Mouse (Mus musculus): Measurements from ENCODE around the gene Cmtm3. TPM values are rescaled to one million over a fixed set of nuclear protein-coding genes. Genes with fewer than 3 reads are reported as not detected.

The Cmtm3 gene
- polyA plus RNA-seq, 1 experiment, result 0.26 TPM

- Histone ChIP-seq H3K4me1 (ENCODE audit: control insufficient read depth) (no peaks in the 10 kb centered on the region), H3K9me3 (ENCODE audit: control insufficient read depth, low read length) (no peaks in the 10 kb centered on the region), H3K36me3 (ENCODE audit: control insufficient read depth) (no peaks in the 10 kb centered on the region), H3K4me3 (replicated peaks) (no peak overlapping the region), H3K27me3 (ENCODE audit: control insufficient read depth) (no peaks in the 10 kb centered on the region)
- TF ChIP-seq GATA1 (IDR thresholded peaks at IDR 0.05; ENCODE audit: low read length) (no peak), TAL1 (IDR thresholded peaks at IDR 0.05; ENCODE audit: low read length) (no peak)
Measured at GRCm38 (mm10) chr8:104375959-104376358, 36.7 kb downstream of the Cmtm3 start.

- Histone ChIP-seq H3K9me3 (ENCODE audit: control insufficient read depth, low read length) (no peaks in the 10 kb centered on the region), H3K4me1 (ENCODE audit: control insufficient read depth) (no peaks in the 10 kb centered on the region), H3K27me3 (ENCODE audit: control insufficient read depth) (no peaks in the 10 kb centered on the region), H3K36me3 (ENCODE audit: control insufficient read depth) (no peaks in the 10 kb centered on the region), H3K4me3 (replicated peaks) (no peak overlapping the region)
- no peak for TF ChIP-seq TAL1 (IDR thresholded peaks at IDR 0.05; ENCODE audit: low read length)
Measured at GRCm38 (mm10) chr8:104376669-104377068, 37.5 kb downstream of the Cmtm3 start.

GRCm38 (mm10) chr8:104379301-104379836, 40.2 kb downstream of the Cmtm3 start:
- no peak overlapping the region for H3K4me3 ChIP-seq (replicated peaks)
- no peaks in the 10 kb centered on the region for H3K27me3 ChIP-seq (ENCODE audit: control insufficient read depth)
- H3K9me3 ChIP-seq (ENCODE audit: control insufficient read depth, low read length), result no peaks in the 10 kb centered on the region
- TF ChIP-seq GATA1 (IDR thresholded peaks at IDR 0.05; ENCODE audit: low read length), result no peak
- no peak for TF ChIP-seq TAL1 (IDR thresholded peaks at IDR 0.05; ENCODE audit: low read length)
- no peaks in the 10 kb centered on the region for H3K36me3 ChIP-seq (ENCODE audit: control insufficient read depth)
- no peaks in the 10 kb centered on the region for H3K4me1 ChIP-seq (ENCODE audit: control insufficient read depth)

DNA sequence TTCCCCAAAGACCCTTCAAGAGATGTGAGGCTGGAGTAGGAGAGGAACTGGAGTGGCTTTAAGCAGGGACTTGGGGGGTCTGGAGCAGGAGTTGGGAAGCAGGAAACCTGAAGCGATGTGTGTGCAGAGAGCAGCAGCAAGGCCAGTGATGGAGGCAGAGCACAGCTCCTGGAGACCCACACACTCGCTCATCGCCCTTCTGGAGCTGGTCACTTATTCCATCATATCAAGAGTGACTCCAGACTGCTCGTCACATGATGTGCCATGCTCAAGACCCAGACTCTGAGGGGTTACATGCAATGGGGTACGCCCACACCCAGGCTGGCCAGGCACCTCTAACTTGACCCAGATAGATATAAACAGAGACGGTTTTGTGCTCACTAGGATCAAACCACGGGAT, 41.1 kb downstream of the Cmtm3 start:
- Histone ChIP-seq H3K4me3 (replicated peaks) (no peak overlapping the region), H3K4me1 (ENCODE audit: control insufficient read depth) (no peaks in the 10 kb centered on the region), H3K9me3 (ENCODE audit: control insufficient read depth, low read length) (no peaks in the 10 kb centered on the region), H3K36me3 (ENCODE audit: control insufficient read depth) (no peaks in the 10 kb centered on the region), H3K27me3 (ENCODE audit: control insufficient read depth) (no peaks in the 10 kb centered on the region)
- TF ChIP-seq GATA1 (IDR thresholded peaks at IDR 0.05; ENCODE audit: low read length) (no peak), TAL1 (IDR thresholded peaks at IDR 0.05; ENCODE audit: low read length) (no peak)

GRCm38 (mm10) chr8:104380961-104381411, 41.8 kb downstream of the Cmtm3 start:
- Histone ChIP-seq H3K4me1 (ENCODE audit: control insufficient read depth) (no peaks in the 10 kb centered on the region), H3K9me3 (ENCODE audit: control insufficient read depth, low read length) (no peaks in the 10 kb centered on the region)
- TF ChIP-seq GATA1 (IDR thresholded peaks at IDR 0.05; ENCODE audit: low read length) (no peak), TAL1 (IDR thresholded peaks at IDR 0.05; ENCODE audit: low read length) (no peak)

DNA sequence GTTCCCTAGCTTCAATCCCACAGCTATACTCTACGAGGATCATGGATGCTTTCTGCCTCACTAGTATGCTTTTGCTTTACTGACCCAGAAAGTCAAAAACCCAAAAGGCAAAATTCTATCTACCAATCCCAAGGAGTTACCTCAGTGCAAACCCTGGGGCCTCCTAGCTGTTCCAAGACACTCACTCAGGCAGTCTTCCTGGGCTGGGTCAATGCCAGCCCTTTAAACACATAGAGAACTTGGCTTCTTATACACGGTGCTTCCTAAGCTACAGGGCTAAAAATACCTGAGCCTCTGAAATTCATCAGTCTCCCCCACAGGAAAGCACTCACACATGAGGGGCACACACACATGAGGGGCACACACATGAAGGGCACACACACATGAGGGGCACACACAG, 44.1 kb downstream of the Cmtm3 start:
- H3K4me1 ChIP-seq (ENCODE audit: control insufficient read depth), result no peaks in the 10 kb centered on the region
- TF ChIP-seq GATA1 (IDR thresholded peaks at IDR 0.05; ENCODE audit: low read length) (no peak), TAL1 (IDR thresholded peaks at IDR 0.05; ENCODE audit: low read length) (no peak)

More at GRCm38 (mm10) chr8:104380961-104381411, 41.8 kb downstream of the Cmtm3 start:
- Histone ChIP-seq H3K4me3 (replicated peaks) (no peak overlapping the region), H3K36me3 (ENCODE audit: control insufficient read depth) (no peaks in the 10 kb centered on the region), H3K27me3 (ENCODE audit: control insufficient read depth) (no peaks in the 10 kb centered on the region)

GRCm38 (mm10) chr8:104383977-104384376, 44.8 kb downstream of the Cmtm3 start:
- no peak for TF ChIP-seq TAL1 (IDR thresholded peaks at IDR 0.05; ENCODE audit: low read length)
- TF ChIP-seq GATA1 (IDR thresholded peaks at IDR 0.05; ENCODE audit: low read length), result no peak
- no peaks in the 10 kb centered on the region for H3K4me1 ChIP-seq (ENCODE audit: control insufficient read depth)
- H3K9me3 ChIP-seq (ENCODE audit: control insufficient read depth, low read length), result no peaks in the 10 kb centered on the region
- H3K4me3 ChIP-seq (replicated peaks), result no peak overlapping the region
- H3K27me3 ChIP-seq (ENCODE audit: control insufficient read depth), result no peaks in the 10 kb centered on the region
- H3K36me3 ChIP-seq (ENCODE audit: control insufficient read depth), result no peaks in the 10 kb centered on the region

More for the DNA sequence above, 44.1 kb downstream of the Cmtm3 start:
- Histone ChIP-seq H3K9me3 (ENCODE audit: control insufficient read depth, low read length) (no peaks in the 10 kb centered on the region), H3K27me3 (ENCODE audit: control insufficient read depth) (no peaks in the 10 kb centered on the region), H3K4me3 (replicated peaks) (no peak overlapping the region), H3K36me3 (ENCODE audit: control insufficient read depth) (no peaks in the 10 kb centered on the region)

DNA sequence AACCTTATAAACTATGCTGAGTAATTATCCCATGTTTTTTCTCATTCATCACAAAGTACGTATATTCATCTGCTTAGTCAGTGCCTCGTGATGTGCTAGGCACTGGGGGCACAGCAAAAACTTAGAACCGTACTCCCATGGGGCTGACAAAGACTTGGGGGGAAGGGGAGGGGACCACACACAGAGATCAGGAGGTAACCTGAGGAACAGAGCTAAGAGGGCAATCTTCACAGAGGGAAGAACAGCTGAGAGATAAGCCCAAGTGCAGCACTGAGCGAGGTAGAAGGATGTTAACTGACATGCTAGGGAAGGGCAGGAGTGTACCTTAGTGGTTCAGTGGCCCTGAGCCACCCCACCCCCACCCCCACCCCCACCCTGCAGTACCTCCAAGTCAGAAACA, 47.5 kb downstream of the Cmtm3 start:
- H3K4me3 ChIP-seq (replicated peaks), result no peak overlapping the region
- H3K9me3 ChIP-seq (ENCODE audit: control insufficient read depth, low read length), result no peaks in the 10 kb centered on the region
- no peaks in the 10 kb centered on the region for H3K27me3 ChIP-seq (ENCODE audit: control insufficient read depth)
- H3K4me1 ChIP-seq (ENCODE audit: control insufficient read depth), result no peaks in the 10 kb centered on the region
- no peaks in the 10 kb centered on the region for H3K36me3 ChIP-seq (ENCODE audit: control insufficient read depth)
- TF ChIP-seq TAL1 (IDR thresholded peaks at IDR 0.05; ENCODE audit: low read length) (no peak), GATA1 (IDR thresholded peaks at IDR 0.05; ENCODE audit: low read length) (no peak)

DNA sequence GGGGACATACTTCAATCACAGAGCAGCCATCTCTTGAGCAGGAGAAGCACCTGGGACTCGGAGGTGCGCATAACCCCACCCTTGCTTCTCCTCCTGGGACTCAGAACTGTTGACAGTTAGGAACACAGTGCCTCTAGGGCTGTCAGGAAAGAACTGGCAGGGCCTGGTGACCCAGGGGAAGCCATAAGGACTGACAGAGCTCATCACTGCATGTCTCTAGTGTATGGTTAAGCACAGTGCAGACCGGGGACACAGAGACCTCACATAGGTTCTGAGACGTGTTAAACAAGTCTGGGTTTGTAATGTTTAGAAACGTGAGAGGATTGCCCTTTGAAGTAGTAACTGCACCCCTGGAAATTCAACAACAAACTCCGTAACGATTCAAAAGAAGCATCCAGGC, 48.3 kb downstream of the Cmtm3 start:
- H3K27me3 ChIP-seq (ENCODE audit: control insufficient read depth), result no peaks in the 10 kb centered on the region
- no peaks in the 10 kb centered on the region for H3K4me1 ChIP-seq (ENCODE audit: control insufficient read depth)
- no peaks in the 10 kb centered on the region for H3K9me3 ChIP-seq (ENCODE audit: control insufficient read depth, low read length)
- no peak overlapping the region for H3K4me3 ChIP-seq (replicated peaks)
- TF ChIP-seq GATA1 (IDR thresholded peaks at IDR 0.05; ENCODE audit: low read length) (no peak), TAL1 (IDR thresholded peaks at IDR 0.05; ENCODE audit: low read length) (no peak)
- no peaks in the 10 kb centered on the region for H3K36me3 ChIP-seq (ENCODE audit: control insufficient read depth)

DNA sequence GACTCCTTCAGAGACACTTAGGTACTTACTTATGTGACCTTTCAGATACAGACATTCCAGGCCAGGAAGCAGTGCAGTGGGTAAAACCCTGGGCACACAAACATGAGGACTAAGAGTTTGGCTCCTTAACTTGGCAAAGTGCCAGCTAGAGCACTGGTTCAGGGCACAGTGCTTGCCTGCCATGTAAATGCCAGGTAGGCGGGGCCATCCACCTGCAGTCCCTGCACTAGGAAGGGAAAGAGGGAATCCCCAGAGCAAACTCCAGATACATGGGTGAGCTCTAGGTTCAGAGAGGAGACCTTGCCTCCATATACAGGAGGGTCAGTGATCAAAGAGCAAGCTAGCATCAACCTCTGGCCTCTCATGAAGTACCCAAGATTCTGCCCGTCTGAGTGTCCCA, 48.8 kb downstream of the Cmtm3 start:
- H3K4me1 ChIP-seq (ENCODE audit: control insufficient read depth), result no peaks in the 10 kb centered on the region
- no peaks in the 10 kb centered on the region for H3K36me3 ChIP-seq (ENCODE audit: control insufficient read depth)
- no peak overlapping the region for H3K4me3 ChIP-seq (replicated peaks)
- H3K9me3 ChIP-seq (ENCODE audit: control insufficient read depth, low read length), result no peaks in the 10 kb centered on the region
- no peaks in the 10 kb centered on the region for H3K27me3 ChIP-seq (ENCODE audit: control insufficient read depth)
- TF ChIP-seq TAL1 (IDR thresholded peaks at IDR 0.05; ENCODE audit: low read length), result no peak
- TF ChIP-seq GATA1 (IDR thresholded peaks at IDR 0.05; ENCODE audit: low read length), result no peak
